24 mouse cellular contexts compared by ENCODE assay signal in the genomic region with DNA sequence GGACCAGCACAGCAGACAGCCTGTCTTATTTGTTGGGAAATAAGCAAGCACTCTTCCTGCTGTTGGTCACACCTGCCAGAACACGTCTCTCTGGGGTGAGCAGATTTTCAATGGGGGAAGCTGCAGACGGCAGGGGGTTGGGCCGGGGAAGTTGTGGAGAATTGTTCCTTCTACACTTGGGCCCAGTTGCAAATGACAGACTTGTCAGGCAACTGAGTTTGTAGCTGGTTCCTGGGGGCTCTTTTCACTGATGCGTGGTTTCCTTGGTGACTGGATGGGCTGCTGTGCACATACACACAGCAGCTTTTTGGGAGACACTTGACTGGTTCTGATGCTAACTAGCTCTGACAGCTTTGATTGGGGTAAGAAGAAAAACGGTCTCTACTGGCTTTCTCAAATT. TPM values are rescaled to one million over a fixed set of nuclear protein-coding genes. Genes with fewer than 3 reads are reported as not detected.
DNase-seq lines count a peak whose midpoint lies in the region; ATAC-seq and TF ChIP-seq lines count a peak whose summit lies in the region.
"Had no signal": no experiment of that assay in that cellular context is flagged by ENCODE, and none has a peak within 500 bp of the region (broad histone marks: within the 10 kb centered on the region; RNA-seq: fewer than 3 reads in every experiment).

No protein-coding gene starts in this region.

- H3K4me3 ChIP-seq in hindbrain, embryonic 14.5 days (replicated peaks; ENCODE audit: low read length), result no peak overlapping the region
- no peak overlapping the region for H3K4me3 ChIP-seq in hindbrain, embryonic 12.5 days
- no peak overlapping the region for H3K4me3 ChIP-seq in midbrain, embryonic 13.5 days (replicated peaks)
- H3K4me3 ChIP-seq in intestine, embryonic 15.5 days (replicated peaks), result no peak overlapping the region
- H3K4me3 ChIP-seq in left cerebral cortex, adult 2 months, result no peak overlapping the region
- H3K4me3 ChIP-seq: embryonic facial prominence, embryonic 12.5 days; forebrain, embryonic 15.5 days; hindbrain, embryonic 15.5 days; layer of hippocampus, adult 2 months; neural tube, embryonic 12.5 days had no signal

- 11% methylated on average over 5 of the region's 5 CpGs for WGBS in hindbrain, embryonic 14.5 days
- 19% methylated on average over 5 of the region's 5 CpGs for WGBS in hindbrain, embryonic 12.5 days
- WGBS in midbrain, embryonic 13.5 days, result 12% methylated on average over 5 of the region's 5 CpGs
- 51% methylated on average over 5 of the region's 5 CpGs for WGBS in intestine, embryonic 15.5 days

- 0 out of 2 replicates have a peak overlapping the region, but pooled peaks have one; percentile 41 for H3K27ac ChIP-seq in hindbrain, embryonic 14.5 days
- no peak overlapping the region for H3K27ac ChIP-seq in hindbrain, embryonic 12.5 days
- peak overlapping the region; percentile 27; the same call in 1 of the 2 replicates for H3K27ac ChIP-seq in midbrain, embryonic 13.5 days
- H3K27ac ChIP-seq in intestine, embryonic 15.5 days, result no peak overlapping the region
- no peak overlapping the region for H3K27ac ChIP-seq in left cerebral cortex, adult 2 months
- H3K27ac ChIP-seq: embryonic facial prominence, embryonic 12.5 days; forebrain, embryonic 15.5 days; layer of hippocampus, adult 2 months; neural tube, embryonic 12.5 days had no signal

- H3K9me3 ChIP-seq in hindbrain, embryonic 14.5 days (ENCODE audit: control insufficient read depth, low read length), result no peaks in the 10 kb centered on the region
- H3K9me3 ChIP-seq in hindbrain, embryonic 12.5 days (replicated peaks), result no peaks in the 10 kb centered on the region
- H3K9me3 ChIP-seq in midbrain, embryonic 13.5 days, result no peaks in the 10 kb centered on the region
- no peaks in the 10 kb centered on the region for H3K9me3 ChIP-seq in intestine, embryonic 15.5 days
- H3K9me3 ChIP-seq: embryonic facial prominence, embryonic 12.5 days; forebrain, embryonic 15.5 days; hindbrain, embryonic 15.5 days; neural tube, embryonic 12.5 days had no signal

- intact Hi-C loops in left cerebral cortex, adult 2 months (cut with DNase I), result loop anchor here (5.0 kb wide), 3 partner anchors 93 to 588 kb away; no protein-coding TSS in a partner anchor

- ATAC-seq in hindbrain, embryonic 14.5 days (ENCODE audit: low FRiP score), result no peak; the same call in 1 of the 2 replicates
- ATAC-seq in hindbrain, embryonic 12.5 days (ENCODE audit: low FRiP score), result no peak
- peak; percentile 65 for ATAC-seq in midbrain, embryonic 13.5 days
- no peak for ATAC-seq in intestine, embryonic 15.5 days
- ATAC-seq: forebrain, embryonic 15.5 days had no signal

- peaks cover 11% of the 10 kb centered on the region for H3K4me1 ChIP-seq in hindbrain, embryonic 14.5 days (replicated peaks; ENCODE audit: control insufficient read depth, insufficient read depth, low read length)
- 0 out of 2 replicates have a peak, but pooled peaks cover 7% of the 10 kb centered on the region for H3K4me1 ChIP-seq in hindbrain, embryonic 12.5 days
- H3K4me1 ChIP-seq in midbrain, embryonic 13.5 days (replicated peaks), result peaks cover 18% of the 10 kb centered on the region
- H3K4me1 ChIP-seq in intestine, embryonic 15.5 days (replicated peaks), result 0 out of 2 replicates have a peak, but pooled peaks cover 4% of the 10 kb centered on the region
- H3K4me1 ChIP-seq: forebrain, embryonic 15.5 days; neural tube, embryonic 12.5 days had no signal

- no peak for TF ChIP-seq POLR2A in brain, embryonic 14.5 days (IDR thresholded peaks at IDR 0.05; ENCODE audit: borderline replicate concordance, extremely low read depth, insufficient read depth, insufficient read length, poor library complexity, severe bottlenecking)

- peak; percentile 50 for DNase-seq in hindbrain, embryonic 14.5 days (ENCODE audit: low spot score)
- peak; percentile 67 for DNase-seq in brain, embryonic 14.5 days (ENCODE audit: low read depth)
- no peak for DNase-seq in gastrocnemius, postnatal 10 days
- no peak for DNase-seq in left cerebral cortex, adult 2 months (ENCODE audit: extremely low spot score in 1 of 2, low spot score in 2 of 2)
- DNase-seq: adrenal gland, adult 8-10 months; cerebellum, adult 11 months; cerebellum, postnatal 10 days; heart, postnatal 10 days; kidney, adult 11 months; kidney, postnatal 10 days; left cerebral cortex, postnatal 4 days; liver; lung, postnatal 10 days; thymus, postnatal 4 days had no signal

- H3K27me3 ChIP-seq in hindbrain, embryonic 14.5 days (ENCODE audit: control insufficient read depth, insufficient read depth, low read length), result no peaks in the 10 kb centered on the region
- H3K27me3 ChIP-seq in hindbrain, embryonic 12.5 days, result no peaks in the 10 kb centered on the region
- H3K27me3 ChIP-seq in midbrain, embryonic 13.5 days, result no peaks in the 10 kb centered on the region
- H3K27me3 ChIP-seq in intestine, embryonic 15.5 days (replicated peaks), result no peaks in the 10 kb centered on the region
- H3K27me3 ChIP-seq: CH12.LX; embryonic facial prominence, embryonic 12.5 days; forebrain, embryonic 15.5 days; neural tube, embryonic 12.5 days had no signal

- no peaks in the 10 kb centered on the region for H3K36me3 ChIP-seq in hindbrain, embryonic 14.5 days (replicated peaks; ENCODE audit: control insufficient read depth, insufficient read depth)
- H3K36me3 ChIP-seq in hindbrain, embryonic 12.5 days, result no peaks in the 10 kb centered on the region
- no peaks in the 10 kb centered on the region for H3K36me3 ChIP-seq in midbrain, embryonic 13.5 days
- H3K36me3 ChIP-seq in intestine, embryonic 15.5 days, result no peaks in the 10 kb centered on the region
- H3K36me3 ChIP-seq: embryonic facial prominence, embryonic 12.5 days; forebrain, embryonic 15.5 days; hindbrain, embryonic 15.5 days; neural tube, embryonic 12.5 days had no signal

- no peak overlapping the region for H3K4me2 ChIP-seq in hindbrain, embryonic 14.5 days (replicated peaks)
- H3K4me2 ChIP-seq in hindbrain, embryonic 12.5 days (replicated peaks), result no peak overlapping the region
- no peak overlapping the region for H3K4me2 ChIP-seq in midbrain, embryonic 13.5 days (replicated peaks)
- H3K4me2 ChIP-seq in intestine, embryonic 15.5 days (replicated peaks), result no peak overlapping the region
- H3K4me2 ChIP-seq: embryonic facial prominence, embryonic 12.5 days; forebrain, embryonic 15.5 days; heart, embryonic 11.5 days; hindbrain, embryonic 15.5 days; neural tube, embryonic 12.5 days had no signal

- TF ChIP-seq CTCF in brain, embryonic 14.5 days (IDR thresholded peaks at IDR 0.05; ENCODE audit: borderline replicate concordance, extremely low read depth, insufficient read depth, insufficient read length), result no peak
- no peak for TF ChIP-seq CTCF in left cerebral cortex, adult 2 months (IDR thresholded peaks at IDR 0.05)

- no peak overlapping the region for H3K9ac ChIP-seq in hindbrain, embryonic 14.5 days
- H3K9ac ChIP-seq in hindbrain, embryonic 12.5 days, result no peak overlapping the region
- no peak overlapping the region for H3K9ac ChIP-seq in midbrain, embryonic 13.5 days (replicated peaks)
- no peak overlapping the region for H3K9ac ChIP-seq in intestine, embryonic 15.5 days
- H3K9ac ChIP-seq: embryonic facial prominence, embryonic 12.5 days; forebrain, embryonic 15.5 days; hindbrain, embryonic 15.5 days; neural tube, embryonic 12.5 days had no signal

RNA-seq across cellular contexts. Expression of a gene that starts 5.3 kb away (rescaled TPM):
- polyA plus RNA-seq in hindbrain, embryonic 14.5 days (2014; fragmentation: Nextera tagmentation; extraction: Ambion mirVana), result 145 and 157 TPM in 2 replicates
- 94.6 and 99.0 TPM in 2 replicates for polyA plus RNA-seq in hindbrain, embryonic 12.5 days (2016; fragmentation: Nextera tagmentation; extraction: Ambion mirVana)
- 46.6 and 52.4 TPM in 2 replicates for polyA plus RNA-seq in brain, embryonic 14.5 days (2012; rRNA removed)
- 84.0 and 87.2 TPM in 2 replicates for polyA plus RNA-seq in midbrain, embryonic 13.5 days (2015; fragmentation: Nextera tagmentation; extraction: Ambion mirVana)
- total RNA-seq in gastrocnemius, postnatal 10 days (2021), result 10 to 100 TPM; 26.1 to 28.9 TPM
- polyA plus RNA-seq in intestine, embryonic 15.5 days (2015; fragmentation: Nextera tagmentation; extraction: Ambion mirVana), result 96.4 and 101 TPM in 2 replicates
- total RNA-seq in left cerebral cortex, adult 2 months (2021), result 10 to 100 TPM; 26.0 to 31.6 TPM

Comparison
In these comparisons a context has a peak if more than half of its experiments do, and no peak if none do; other contexts are left out.
1. H3K27ac ChIP-seq: peak in hindbrain, embryonic 14.5 days (single experiment) and midbrain, embryonic 13.5 days (single experiment); none in hindbrain, embryonic 12.5 days (single experiment), intestine, embryonic 15.5 days (single experiment) and left cerebral cortex, adult 2 months (single experiment).
2. DNase-seq: peak in hindbrain, embryonic 14.5 days (single experiment) and brain, embryonic 14.5 days (single experiment); none in gastrocnemius, postnatal 10 days (single experiment) and left cerebral cortex, adult 2 months (0 of 2).